ENCODE assay signal across 19 mouse cellular contexts in the genomic region with DNA sequence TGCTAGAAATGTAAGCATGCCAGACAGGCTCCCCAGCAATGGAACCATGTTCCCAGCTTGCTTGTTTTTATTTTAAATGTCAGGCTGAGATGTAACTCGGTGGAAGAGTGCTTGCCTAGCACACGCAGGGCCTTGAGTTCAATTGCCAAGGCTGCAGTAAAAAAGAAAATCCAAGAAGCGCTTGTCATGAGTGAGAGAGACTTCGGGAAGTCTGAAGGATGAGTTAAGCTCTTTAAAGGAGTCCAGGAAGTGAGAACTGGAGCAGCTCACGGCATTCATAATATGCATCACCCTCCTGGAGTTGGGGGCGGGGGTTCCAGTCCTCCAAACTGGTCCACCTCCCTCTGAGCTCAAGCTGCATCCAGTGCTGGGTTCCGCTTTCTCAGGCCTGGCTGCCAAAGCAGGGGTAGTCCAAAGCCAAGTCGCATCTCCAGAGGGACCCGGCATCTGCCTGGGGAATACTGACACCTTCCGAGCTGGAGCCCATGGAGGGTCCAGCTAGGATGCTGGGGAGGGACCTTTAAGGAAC. TPM values are rescaled to one million over a fixed set of nuclear protein-coding genes. Genes with fewer than 3 reads are reported as not detected.
DNase-seq lines count a peak whose midpoint lies in the region; TF ChIP-seq lines count a peak whose summit lies in the region.
"Had no signal": no experiment of that assay in that cellular context is flagged by ENCODE, and none has a peak within 500 bp of the region (broad histone marks: within the 10 kb centered on the region; RNA-seq: fewer than 3 reads in every experiment).

No protein-coding gene starts in this region.

- TF ChIP-seq CTCF in gastrocnemius, adult 2 months (IDR thresholded peaks at IDR 0.05), result no peak

- peak overlapping the region; percentile 20; the same call in 1 of the 2 replicates for H3K4me3 ChIP-seq in gastrocnemius, adult 2 months
- H3K4me3 ChIP-seq: embryonic facial prominence, embryonic 15.5 days; erythroblast, embryonic 14.5 days; forebrain, embryonic 10.5 days; forebrain, embryonic 15.5 days; heart, adult 2 months; heart, embryonic 12.5 days; hindbrain, embryonic 15.5 days had no signal

- peak overlapping the region; percentile 58 for H3K27ac ChIP-seq in gastrocnemius, adult 2 months
- H3K27ac ChIP-seq: embryonic facial prominence, embryonic 15.5 days; forebrain, embryonic 10.5 days; forebrain, embryonic 15.5 days; heart, adult 2 months; hindbrain, embryonic 15.5 days had no signal

- intact Hi-C loops in gastrocnemius, adult 2 months (cut with DNase I), result no loop called here
- intact Hi-C loops in left cerebral cortex, postnatal 4 days (cut with DNase I), result no loop called here

- peak; percentile 31 for DNase-seq in gastrocnemius, adult 2 months
- no peak for DNase-seq in gastrocnemius, adult 8-10 months (ENCODE audit: low spot score in 2 of 2)
- DNase-seq in left cerebral cortex, postnatal 4 days, result peak; percentile 12
- DNase-seq in left cerebral cortex, adult 8-10 months (ENCODE audit: low spot score in 2 of 2), result no peak
- peak; percentile 37 for DNase-seq in adrenal gland, adult 8-10 months
- DNase-seq in adrenal gland, postnatal 25 days, result peak; percentile 28
- DNase-seq in embryo, embryonic 10.5 days (ENCODE audit: low spot score), result no peak
- DNase-seq in embryo, embryonic 11 days, result no peak
- DNase-seq: cerebellum, adult 11 months; cerebellum, adult 9-10 months; cerebellum, postnatal 36 days; heart, adult 2 months; kidney, adult 2 months had no signal

RNA-seq across cellular contexts. Expression of a gene that starts 34.5 kb away (rescaled TPM):
- 1 to 10 TPM; 6.8 to 8.5 TPM for total RNA-seq in gastrocnemius, adult 2 months (2021)
- 1 to 10 TPM; 4.2 to 7.8 (median 5.1) TPM for total RNA-seq in gastrocnemius, adult 8-10 months (2022)
- 100 to 1,000 TPM; 371 to 375 TPM for total RNA-seq in left cerebral cortex, postnatal 4 days (2021)
- total RNA-seq in left cerebral cortex, adult 8-10 months (2022), result 100 to 1,000 TPM; 532 to 564 (median 545) TPM
- total RNA-seq in adrenal gland, adult 8-10 months (2022), result 100 to 1,000 TPM in 1 of 4 experiments, 10 to 100 TPM in 3; 48.7 to 104 (median 74.3) TPM
- 36.1 and 36.7 TPM in 2 replicates for total RNA-seq in adrenal gland, postnatal 25 days (2021)

Comparison
In these comparisons a context has a peak if more than half of its experiments do, and no peak if none do; other contexts are left out.
1. DNase-seq: peak in gastrocnemius, adult 2 months (single experiment), left cerebral cortex, postnatal 4 days (single experiment), adrenal gland, adult 8-10 months (single experiment) and adrenal gland, postnatal 25 days (single experiment); none in gastrocnemius, adult 8-10 months (0 of 2), left cerebral cortex, adult 8-10 months (0 of 2), embryo, embryonic 10.5 days (single experiment) and embryo, embryonic 11 days (single experiment).